Mouse (Mus musculus) cerebellum, adult 8-10 months (tissue): Measurements from ENCODE around the gene Kcnip4.

ENCODE experiments used
- DNase-seq: peaks from one replicate; pipeline ENCODE4 v3.0.0; 2022

Gene Kcnip4

DNA sequence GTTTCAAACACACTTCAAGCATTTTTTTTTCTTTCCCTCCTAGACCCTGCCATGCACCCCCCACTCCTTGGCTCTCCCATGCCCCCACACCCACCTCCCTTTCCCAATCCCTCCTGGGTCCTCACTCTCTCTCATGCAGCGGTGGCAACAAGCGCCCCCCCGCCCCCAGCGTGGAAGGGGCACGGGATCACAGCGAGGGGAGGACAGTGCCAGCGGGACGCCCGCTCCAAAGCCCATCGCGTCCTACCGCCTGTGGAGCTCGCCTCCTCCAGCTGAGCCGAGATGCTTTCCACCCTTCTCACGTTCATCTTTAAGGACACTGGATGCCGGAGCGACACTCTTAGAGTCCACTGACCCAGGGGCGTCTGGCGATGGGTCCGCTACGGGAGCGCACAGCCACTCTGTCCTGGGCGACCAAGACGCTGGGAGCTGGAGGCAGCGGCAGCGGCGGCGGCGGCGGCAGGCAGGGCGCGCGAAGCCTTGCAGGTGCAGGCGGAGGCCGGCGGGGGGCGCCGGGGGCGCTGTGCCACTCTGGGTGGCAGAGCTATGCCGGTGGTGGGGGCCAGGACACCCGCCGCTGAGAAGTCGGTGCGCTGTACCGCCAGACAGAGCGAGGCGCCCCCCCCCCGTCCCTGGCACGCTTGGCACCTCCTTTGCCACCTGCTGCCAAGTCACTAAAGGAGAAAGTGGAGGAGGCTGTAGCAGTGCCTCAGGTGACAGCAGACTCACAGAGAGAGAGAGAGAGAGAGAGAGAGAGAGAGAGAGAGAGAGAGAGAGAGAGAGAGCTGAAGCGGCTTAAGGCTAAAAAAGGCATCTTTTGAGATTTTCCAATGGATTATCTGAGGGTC is at the start of gene Kcnip4:
Gene Kcnip4 (minus strand): TSS at position 514 of the 848 bp plus-strand sequence.
- peak; percentile 88 for DNase-seq

DNA sequence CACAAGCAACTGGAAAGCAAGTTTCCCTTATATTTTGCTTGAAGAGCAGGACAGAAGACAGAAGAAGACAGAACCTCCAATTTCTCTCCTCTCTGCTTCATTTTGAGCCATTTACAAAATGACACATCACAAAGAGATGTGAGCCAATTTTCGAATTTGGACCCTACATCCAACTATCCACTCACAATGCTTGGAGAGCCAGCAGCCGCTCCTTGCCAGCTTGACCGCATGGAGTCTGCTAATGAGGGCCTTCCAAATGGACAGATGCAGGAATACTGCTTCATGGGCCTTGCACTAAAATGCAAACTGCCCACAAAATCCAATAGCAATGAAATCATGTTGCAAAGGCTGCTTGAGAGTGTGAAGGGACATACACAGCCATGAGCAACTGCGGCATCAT is 47.2 kb upstream of the Kcnip4 start:
- peak; percentile 50 for DNase-seq

DNA sequence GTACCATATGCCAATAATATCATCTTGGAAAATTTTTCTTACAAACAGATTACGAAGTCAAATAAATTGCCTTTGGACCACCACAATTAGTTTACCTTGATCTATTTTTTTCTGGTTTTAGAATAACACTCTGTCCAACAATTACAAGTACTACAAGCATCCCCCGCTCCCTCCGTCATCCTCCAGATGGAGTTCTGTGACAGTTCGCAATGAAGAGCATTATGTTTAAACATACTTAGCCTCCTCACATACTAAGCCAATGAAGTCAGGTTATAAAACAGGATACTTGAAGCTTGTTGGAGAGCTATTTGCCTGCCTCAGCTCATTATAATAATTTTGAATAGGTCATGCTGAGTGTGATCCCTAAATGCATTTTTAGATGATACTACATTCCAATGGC is 39.0 kb upstream of the Kcnip4 start:
- DNase-seq: no peak

DNA sequence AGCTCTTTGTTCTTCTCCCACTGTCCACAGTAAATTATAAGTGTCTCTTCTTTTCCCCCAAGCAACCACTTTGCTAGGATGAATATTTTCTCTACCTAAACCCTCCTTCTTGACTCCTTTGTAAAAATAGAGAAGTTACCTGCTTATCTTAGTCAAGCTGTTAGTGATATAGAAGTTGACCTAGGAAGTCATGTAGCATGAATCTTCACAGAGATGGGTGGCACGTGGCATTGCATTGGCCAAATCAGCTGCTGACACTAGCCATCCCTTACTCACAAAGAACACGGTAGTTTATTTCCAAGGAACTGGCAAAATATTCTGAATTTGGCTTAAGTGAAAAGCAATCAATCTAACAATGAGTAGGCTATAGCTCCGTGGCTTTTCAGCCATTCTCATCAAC is 32.7 kb upstream of the Kcnip4 start:
- DNase-seq: no peak

DNA sequence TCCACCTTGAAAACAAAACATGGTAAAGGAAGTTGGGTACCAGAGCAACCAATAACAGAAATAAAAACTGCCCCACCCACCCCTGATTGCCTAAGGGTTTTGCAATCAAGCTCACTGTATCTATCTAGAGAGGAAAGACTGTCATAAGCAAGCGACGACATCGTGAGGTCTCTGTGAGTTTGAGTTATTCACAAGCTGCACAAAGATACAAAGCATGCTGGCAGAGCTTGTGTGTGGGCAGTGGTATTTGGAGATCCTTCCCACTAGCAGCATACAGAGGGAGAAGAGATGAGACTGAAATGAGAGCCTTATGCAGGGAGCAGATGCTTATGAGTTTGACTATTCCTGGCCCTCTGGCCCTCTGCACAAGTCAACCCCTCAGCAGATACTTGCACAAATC is 23.2 kb upstream of the Kcnip4 start:
- no peak for DNase-seq

DNA sequence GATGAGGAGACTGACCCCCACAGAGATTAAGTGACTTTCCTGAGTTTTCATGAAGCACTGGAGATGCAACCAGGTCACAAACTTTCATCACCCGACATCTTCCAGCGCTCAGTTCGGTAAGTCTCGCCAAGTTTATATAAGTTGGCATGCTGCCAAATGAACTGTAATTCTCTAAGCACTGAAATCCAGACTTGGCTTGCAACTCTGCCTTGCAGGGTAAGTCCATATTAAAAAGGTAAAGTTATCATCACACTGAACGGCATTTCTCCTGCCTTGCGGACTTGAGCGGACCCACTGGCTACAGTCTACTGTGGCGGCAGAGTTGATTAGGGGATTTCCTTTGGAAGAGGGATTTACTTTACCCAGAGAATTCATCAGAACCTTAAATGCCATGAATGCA is 4.7 kb upstream of the Kcnip4 start:
- peak; percentile 23 for DNase-seq

DNA sequence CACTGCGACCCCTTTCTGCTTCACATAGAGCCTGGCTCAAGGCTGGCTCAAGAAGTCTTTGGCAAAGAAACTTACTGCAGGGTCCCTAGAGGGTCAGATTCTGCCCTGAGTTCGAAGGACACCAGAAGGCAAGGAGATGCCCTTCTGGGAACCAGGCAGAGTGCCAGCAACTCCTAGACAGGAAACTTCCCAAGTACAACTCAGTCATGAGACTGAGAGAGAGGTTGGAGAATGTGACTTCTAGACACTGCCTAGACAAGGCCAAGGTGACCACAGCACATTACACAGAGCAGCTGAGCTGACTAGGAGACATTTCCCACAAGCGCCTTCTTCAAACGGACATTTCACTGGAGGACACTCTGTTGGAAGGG is 520 bp upstream of the Kcnip4 start:
- DNase-seq: peak; percentile 68

DNA sequence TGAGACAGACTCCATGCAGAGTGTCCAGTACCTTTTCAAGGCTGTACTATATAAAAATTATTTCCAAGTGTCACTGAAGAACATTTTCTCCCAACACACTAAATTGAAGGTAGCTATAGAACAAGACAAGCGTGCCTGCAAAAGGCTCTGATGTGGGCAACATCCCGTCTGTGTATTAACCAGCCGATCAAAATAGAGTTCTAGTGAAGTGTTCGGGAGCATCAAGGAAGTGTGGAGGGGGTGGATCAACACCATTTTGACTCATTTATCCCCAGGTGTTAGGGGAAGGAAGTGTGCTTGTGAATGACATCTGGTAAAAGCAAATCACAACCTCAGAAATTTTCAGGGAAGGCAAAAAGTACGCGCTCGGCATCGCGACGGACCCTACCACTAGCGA is 712 bp downstream of the Kcnip4 start:
- peak; percentile 44 for DNase-seq

DNA sequence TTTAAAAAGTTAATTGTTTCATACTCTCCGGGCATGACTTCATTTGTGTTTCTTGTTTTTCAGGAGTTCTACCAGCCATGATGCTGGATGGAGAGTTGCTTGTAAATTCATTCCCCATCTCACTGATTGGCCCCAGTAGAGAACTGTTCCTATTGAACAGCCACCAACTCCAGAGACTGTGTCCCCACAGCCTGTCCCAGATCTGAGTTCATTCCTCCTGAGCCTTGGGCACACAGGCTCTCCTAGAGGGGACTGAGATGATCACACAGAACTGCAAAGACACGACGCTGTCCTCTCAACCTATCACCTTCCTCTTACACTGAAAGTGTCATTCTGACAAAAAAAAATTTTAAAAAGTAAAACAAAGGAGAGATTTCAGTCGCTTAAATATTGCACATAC is 1.7 kb downstream of the Kcnip4 start:
- peak; percentile 31 for DNase-seq

DNA sequence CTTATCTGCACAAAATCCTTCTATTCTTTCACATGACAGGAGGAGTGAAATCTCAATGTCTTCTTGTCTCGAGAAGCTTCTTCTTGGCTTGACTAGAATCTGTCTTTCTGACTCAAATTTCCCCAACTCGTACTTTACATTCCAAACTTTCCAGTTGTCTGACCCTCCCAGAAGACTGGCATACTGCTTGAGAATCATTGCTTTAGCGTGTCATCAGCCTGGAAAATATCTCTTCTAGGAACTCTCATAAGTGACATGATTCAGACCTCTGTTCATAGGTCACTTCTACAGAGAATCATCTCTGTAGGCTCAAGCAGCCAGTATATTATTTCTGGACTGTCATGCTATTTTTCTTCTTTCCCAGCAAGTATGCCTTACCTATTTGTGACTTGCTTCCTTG is 26.0 kb downstream of the Kcnip4 start:
- DNase-seq: no peak

DNA sequence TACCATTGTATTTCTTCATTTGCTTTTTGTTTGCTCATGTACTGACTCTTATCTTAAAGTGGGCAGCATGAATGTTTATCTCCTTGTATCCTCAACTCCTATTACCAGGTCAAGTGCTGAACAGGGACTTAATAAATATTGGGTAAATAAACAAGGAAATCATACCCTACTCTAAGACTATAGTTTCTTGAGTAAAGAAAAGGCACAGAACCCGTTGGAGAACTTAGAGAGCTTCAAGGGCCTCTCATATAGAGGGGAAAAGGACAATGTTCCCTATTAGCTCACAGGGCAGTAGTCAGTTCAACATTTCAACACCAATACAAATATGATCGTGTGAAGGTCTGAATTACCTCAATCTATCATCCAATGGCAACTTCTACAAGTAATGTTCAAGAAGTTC is 37.4 kb downstream of the Kcnip4 start:
- no peak for DNase-seq

DNA sequence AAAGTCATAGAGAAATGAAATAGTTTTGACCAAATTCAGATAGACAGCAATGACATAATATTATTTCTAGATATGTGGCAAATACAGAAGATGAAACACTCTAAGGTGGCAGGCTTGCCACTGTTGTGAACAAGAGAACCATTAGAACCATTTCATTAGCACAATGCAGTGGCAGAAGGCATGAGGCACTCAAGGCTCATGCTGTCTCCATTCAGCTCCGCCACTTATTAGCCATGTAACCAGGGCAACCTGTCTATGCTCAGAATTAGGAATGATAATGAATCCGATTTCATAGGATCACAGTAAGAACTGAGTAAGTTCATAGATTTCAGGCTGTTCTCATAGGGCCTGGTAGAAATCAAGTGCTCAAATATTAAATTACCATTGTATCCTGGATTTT is 54.0 kb downstream of the Kcnip4 start:
- DNase-seq: no peak

DNA sequence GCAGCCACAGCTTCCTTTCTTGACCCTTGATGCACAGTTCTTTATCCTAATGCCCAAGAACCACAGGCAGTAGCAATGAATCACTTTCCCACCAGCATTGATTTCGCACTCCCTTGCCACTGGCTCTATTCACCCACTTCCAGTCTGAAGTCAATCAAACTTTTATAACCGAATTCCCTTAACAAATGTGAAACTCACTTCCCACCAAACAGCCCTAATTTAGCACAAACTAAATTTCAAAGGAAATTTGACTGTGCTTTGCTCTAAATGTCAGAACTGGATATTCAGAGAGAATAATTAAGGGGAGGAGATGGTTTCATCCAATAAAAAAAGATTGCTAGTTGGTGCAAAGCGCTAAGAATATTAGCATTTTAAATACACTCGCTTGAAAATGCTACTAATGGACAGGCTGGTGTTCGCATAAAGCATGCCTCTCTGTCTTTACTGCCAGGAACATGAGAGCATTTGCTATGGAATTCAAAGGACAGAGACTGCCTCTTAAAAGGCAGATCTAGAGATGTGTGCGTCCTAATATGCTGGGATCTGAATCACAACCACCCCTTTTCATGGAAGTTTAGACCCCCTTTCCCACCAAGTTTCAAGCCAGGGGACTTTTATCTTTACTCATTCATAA is 63.9 kb downstream of the Kcnip4 start:
- no peak for DNase-seq

DNA sequence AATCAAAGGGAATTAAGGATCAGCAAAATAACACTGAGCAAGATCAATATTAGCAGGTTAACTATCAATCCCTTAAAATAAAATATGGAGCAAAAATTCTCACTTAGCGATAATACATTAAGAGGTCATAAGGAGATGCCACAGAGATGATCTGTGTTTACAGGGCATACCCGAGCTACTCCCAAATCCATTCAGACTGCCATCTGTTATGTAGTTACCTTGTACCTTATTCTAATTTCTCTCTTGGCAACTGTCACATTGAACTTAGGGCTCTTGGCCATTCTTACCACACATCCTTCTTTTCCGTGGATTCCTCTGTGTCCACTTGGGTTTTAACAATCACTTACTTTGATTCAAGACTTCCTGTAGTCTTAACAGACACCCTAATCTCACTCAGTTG is 71.6 kb downstream of the Kcnip4 start:
- peak; percentile 24 for DNase-seq

DNA sequence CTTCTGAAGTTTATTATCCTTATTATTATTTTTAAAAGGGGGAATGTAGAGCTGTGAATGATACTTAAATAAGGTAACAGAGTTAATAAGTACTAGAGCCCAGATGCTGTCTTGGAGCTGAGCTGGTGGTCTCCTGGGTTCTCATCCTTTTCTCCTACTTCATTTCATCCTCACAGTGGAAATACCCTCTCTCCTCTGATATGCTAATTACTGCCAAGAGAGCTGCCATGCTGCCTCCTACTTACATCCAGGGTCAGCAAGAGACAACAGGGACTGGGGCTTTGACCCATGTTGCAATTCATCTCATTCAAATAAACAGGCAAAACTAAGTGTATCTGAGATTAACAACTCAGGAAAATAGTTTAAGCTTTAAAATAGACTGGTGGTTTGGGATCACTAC is 73.4 kb downstream of the Kcnip4 start:
- no peak for DNase-seq

DNA sequence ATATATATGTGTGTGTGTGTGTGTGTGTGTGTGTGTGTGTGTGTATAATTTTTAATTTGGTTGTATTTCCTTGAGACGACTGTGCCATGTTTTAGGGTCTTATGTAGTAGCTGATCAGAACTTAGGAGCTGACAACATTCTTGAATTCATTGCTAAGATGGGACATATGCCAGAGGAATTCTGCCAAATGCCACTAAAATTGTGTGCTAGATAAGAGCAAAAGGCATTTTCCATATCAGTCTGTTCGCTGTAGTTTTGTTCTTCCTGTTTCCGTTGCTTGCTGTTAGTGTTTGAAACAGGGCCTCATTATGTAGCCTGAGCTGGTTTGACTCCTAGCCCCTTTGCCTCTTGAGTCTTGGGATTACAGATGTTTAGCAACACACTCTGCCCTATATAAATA is 73.8 kb downstream of the Kcnip4 start:
- DNase-seq: no peak

DNA sequence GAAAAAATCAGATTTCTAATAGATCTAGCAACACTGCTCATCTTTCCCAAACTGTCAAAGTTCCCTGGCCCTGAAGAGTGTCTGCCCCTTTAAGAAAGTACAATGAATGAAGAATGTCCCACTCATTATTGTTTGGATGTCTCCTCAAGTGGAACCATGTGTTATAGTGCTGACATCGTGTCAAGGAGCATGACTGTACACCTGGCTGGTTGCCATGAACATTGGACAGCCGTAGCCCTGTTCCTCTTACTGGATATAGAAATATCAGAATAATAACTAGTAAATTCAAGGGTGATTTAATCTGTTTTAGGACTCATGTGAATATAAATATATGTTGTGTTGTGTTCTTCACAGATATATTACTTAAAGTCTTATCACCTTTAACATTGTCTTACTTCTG is 87.5 kb downstream of the Kcnip4 start:
- peak; percentile 47 for DNase-seq

DNA sequence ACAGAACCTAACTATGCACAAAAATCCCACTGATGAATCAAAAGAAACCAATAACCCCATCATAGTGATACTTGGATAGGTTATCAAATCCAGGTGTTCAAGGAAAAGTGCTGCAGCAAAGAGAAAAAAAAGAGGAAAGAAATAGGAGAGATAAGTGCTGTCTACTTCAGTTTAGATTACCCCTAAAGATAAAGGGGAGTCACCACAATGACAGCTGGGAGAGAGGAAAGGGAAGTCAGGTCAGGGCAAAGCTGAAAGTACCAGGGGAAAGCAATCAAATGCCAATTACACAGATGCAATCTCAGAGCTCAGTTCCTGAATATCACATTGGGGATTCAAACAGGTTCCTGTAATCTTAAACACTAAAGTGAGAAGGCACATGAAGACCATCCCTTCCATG is 97.0 kb downstream of the Kcnip4 start:
- no peak for DNase-seq

DNA sequence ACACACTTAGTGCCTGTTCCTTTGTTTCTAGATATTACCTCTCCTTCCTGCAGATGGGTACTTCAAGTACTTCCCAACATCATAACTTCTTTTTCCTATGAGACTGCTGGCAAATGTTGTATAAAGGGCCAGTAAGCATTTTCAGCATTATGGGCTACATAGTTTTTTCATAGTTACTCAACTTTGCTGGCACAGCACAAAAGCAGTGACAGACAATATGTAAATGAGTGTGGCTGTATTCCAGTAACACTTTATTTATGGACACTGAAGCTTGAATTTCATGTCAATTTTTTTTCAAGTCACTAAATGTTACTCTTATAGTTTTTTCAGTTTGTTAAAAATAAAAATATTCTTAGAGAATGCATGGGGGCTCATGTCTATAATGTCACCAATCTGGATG is 105.0 kb downstream of the Kcnip4 start:
- DNase-seq: no peak

DNA sequence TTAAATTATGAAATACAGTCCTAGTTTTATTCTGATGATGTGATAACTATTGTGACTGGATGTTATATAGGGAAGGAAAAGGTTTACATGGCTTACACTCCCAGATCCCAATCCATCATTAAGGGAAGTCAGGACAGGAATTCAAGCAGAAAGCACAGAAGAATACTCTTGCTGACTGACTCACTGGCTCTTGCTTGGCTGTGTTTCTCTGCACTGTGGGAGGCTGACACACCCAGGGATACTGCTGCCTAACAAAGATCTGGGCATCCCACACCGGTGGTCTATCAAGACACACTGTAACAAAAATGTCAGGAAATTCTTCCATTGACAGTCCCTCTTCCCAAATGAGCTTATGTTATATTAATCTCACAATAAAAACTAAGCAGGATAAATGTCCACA is 116.4 kb downstream of the Kcnip4 start:
- DNase-seq: no peak

DNA sequence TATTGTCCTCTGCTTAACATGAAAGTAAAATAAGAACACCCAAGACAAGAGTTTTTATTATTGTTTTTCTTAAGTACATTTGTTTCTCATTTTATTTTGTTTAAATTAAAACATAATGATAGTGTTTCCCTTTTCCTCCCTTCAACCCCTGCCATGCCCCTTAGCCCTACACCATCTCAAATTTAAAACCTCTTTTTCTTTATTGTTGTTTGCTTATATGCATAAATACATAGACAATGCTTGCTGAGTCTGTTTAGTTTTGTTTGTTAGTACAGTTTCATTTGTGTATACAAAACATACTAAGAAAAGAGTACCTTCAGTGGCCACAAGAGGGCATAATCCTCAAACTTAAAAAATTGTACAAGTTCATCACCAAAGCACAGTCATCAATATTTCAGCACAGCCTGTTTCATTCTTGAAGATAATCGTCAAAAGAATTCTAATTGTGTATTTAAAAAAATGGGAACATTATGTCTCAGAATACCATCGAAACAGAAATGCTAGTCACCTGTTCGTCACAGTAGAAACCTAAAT is 154.1 kb downstream of the Kcnip4 start:
- peak; percentile 64 for DNase-seq

DNA sequence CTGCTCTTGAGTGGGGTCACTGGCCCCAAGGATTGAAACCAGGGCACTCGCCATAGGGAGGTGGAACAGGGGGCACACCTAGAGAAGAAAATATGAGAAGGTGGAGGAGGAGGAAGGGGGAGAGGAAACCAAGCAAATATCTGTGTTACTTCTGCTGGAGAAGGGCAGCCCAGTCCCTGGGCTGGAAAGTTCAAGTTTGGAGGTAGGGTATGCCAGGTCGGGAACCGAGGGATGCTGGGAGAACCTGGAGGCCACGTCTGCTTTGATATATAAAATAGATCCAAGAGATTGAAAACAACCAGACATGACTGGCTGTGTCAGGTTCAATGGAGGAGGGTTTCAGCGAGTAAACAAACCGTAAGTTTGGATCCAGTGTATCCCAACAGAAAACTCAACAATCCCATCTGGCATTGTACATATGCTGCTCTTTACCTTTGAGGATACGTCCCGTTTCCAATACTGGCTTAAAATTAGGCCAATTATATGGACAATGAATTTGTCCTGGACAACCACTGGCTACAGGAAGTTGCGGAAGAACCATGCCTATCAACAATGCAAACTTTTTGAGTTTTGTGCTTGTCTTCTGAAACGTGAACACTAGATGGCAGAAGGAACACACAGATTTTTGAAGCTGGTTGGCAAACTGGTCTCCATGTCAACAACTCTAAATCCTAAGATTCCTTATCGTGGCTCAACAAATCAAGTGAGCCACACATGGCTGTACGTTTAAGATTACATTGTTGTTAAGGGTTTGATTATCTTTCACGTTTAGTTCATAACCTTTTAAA is 155.9 kb downstream of the Kcnip4 start:
- peak; percentile 48 for DNase-seq

DNA sequence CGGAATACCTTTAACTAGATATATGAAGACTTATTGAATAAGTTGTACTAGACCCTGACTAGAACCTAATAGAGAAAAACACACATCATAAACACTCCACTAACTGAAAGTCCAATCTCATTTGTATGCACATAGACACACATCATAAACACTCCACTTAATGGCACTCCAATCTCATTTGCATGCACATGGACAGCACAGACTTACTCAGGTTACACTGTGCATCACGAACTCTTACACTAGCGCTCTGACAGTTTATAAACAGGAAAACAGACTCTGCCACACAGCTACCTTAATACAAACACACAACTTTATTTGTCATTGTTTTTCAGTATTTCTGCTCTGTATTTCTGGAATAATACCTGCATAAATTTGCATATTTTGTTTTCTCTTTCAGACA is 168.3 kb downstream of the Kcnip4 start:
- no peak for DNase-seq

DNA sequence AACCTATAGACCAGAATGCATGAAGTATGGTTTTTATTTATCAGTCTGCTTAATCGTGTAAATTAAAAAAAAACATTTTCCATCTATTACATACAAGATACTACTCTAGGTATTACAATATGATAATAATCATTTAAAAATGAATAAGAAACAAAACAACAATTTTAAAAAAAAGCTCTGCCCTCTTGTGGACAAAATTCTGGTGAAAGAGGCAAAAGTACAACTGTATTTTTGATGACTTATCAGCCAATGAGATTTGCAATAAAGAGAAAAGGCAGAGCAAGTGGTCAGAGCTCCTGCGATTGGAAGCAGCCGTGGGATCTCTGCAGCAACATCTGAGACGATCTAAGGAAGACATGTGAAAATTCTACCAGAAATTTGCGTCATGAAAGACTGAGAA is 172.6 kb downstream of the Kcnip4 start:
- DNase-seq: no peak
